Mouse (Mus musculus) megakaryocyte, embryonic 14.5 days (primary cell): ENCODE results near the gene Aarsd1.

Experiments
- FLI1 ChIP-seq: IDR thresholded peaks from 2 replicates; pipeline ENCODE4 v1.6.1; 2012; ENCODE audit warnings: low read length, inconsistent platforms, mixed read lengths
- GATA1 ChIP-seq: IDR thresholded peaks from 3 replicates; pipeline ENCODE4 v1.6.1; 2012; ENCODE audit warnings: mixed read lengths, low read length, inconsistent platforms, borderline replicate concordance

DNA sequence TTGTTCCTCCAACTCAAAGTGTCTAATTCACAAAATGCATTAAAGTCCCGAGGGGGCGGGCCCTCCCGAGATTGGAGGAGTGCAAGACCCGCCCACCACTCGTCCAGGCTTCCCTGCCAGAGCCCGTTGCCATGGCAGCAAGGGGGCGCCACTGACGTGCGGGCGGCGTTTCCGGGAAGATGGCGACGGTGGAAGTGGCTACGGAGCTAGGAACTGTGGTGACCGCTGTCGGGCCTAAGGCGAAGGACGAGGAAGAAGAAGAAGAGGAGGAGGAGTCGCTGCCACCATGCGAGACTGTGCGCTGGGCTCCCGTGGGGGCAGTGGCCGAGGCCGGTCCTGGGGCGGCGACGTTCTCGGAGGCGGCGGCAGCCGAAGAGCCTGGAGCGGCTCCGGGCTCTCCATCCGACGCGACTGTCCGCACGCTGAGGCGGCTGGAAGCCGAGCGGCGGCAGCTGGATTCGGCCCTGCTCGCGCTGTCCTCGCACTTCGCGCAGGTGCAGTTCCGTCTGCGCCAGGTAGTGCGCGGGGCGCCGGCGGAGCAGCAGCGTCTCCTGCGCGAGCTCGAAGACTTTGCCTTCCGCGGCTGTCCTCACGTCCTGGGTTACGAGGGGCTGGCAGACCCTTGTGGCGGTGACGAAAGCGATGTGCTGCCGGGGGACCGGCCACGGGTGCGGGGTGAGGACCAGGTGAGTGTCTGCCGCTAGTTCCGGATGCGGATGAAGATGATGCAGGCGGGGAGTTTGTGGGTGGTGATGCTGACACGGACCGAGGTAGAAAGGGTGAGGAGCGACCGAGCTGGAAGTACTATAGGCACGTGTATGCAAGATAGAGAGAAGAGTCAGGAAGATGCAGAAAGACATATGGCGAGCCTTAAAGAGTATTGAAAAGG lies 7.8 kb upstream of the Aarsd1 start, which contains the start of the genes Rundc1 and Ptges3l:
- no peak for TF ChIP-seq GATA1
- TF ChIP-seq FLI1 = no peak
